Mouse (Mus musculus): ENCODE measurements at regions not wholly inside any gene's neighbourhood (a gene's known extent, or its start where the extent isn't known, plus 50 kb on each side); places are given as distances from the start of the nearest gene placed in this dataset.

GRCm38 (mm10) chr2:137413432-137413831 lies 297.0 kb upstream of the Jag1 start:
- TF ChIP-seq POLR2A (IDR thresholded peaks at IDR 0.05; ENCODE audit: insufficient read length, low read depth) = no peak
- TF ChIP-seq E2F4 (IDR thresholded peaks at IDR 0.05; ENCODE audit: insufficient read depth) = no peak
- no peak for TF ChIP-seq POLR2AphosphoS2 (IDR thresholded peaks at IDR 0.05; ENCODE audit: insufficient read length, low read depth)
- TF ChIP-seq TCF12 (IDR thresholded peaks at IDR 0.05; ENCODE audit: insufficient read depth, poor library complexity, severe bottlenecking) = no peak
- TF ChIP-seq CEBPB (IDR thresholded peaks at IDR 0.05; ENCODE audit: insufficient read depth, poor library complexity, severe bottlenecking) = no peak
